Comparison of ENCODE assay signal across 19 mouse cellular contexts in the genomic region with DNA sequence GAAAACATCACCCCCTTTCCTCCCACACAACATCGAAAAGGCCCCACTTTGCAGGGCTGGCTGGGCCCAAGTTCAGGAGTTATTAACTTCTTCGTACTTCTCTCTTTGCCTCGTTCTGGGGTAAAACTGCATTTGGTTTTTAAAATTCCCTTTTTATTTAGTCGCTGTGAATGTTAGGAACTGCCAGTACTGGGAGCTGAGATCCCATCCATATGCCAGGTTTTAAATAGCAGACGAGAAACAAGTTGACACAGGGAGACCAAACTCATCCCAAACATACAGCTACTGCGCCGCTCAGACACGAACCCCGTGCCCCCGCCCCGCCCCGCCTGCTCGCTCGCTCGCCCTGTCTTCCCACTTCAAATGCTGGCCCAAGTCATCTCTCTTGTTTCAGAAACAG.
DNase-seq lines count a peak whose midpoint lies in the region; ATAC-seq and TF ChIP-seq lines count a peak whose summit lies in the region.
"Had no signal": no experiment of that assay in that cellular context is flagged by ENCODE, and none has a peak within 500 bp of the region (broad histone marks: within the 10 kb centered on the region; RNA-seq: fewer than 3 reads in every experiment).

No protein-coding gene starts in this region.

- no peak overlapping the region for H3K4me3 ChIP-seq in forebrain, postnatal 0 days (ENCODE audit: low read depth, low read length)
- no peak overlapping the region for H3K4me3 ChIP-seq in forebrain, embryonic 15.5 days
- H3K4me3 ChIP-seq: embryonic facial prominence, embryonic 12.5 days; heart, embryonic 15.5 days; hindbrain, embryonic 13.5 days had no signal

- no peak overlapping the region for H3K27ac ChIP-seq in forebrain, postnatal 0 days (ENCODE audit: low read depth, low read length)
- H3K27ac ChIP-seq in forebrain, embryonic 15.5 days (replicated peaks): no peak overlapping the region
- H3K27ac ChIP-seq: embryonic facial prominence, embryonic 12.5 days; heart, embryonic 15.5 days; hindbrain, embryonic 13.5 days; hindbrain, postnatal 0 days had no signal

- peak; percentile 83 for ATAC-seq in forebrain, postnatal 0 days
- no peak for ATAC-seq in forebrain, embryonic 15.5 days (replicated peaks)
- ATAC-seq: hindbrain, postnatal 0 days had no signal

- TF ChIP-seq CTCF in forebrain, postnatal 0 days (IDR thresholded peaks at IDR 0.05; ENCODE audit: low read depth): no peak

- H3K9me3 ChIP-seq in forebrain, postnatal 0 days (ENCODE audit: low read length): no peaks in the 10 kb centered on the region
- no peaks in the 10 kb centered on the region for H3K9me3 ChIP-seq in forebrain, embryonic 15.5 days
- H3K9me3 ChIP-seq: embryonic facial prominence, embryonic 12.5 days; heart, embryonic 15.5 days; hindbrain, embryonic 13.5 days had no signal

- H3K4me1 ChIP-seq in forebrain, postnatal 0 days (ENCODE audit: insufficient read depth): peaks cover 14% of the 10 kb centered on the region
- H3K4me1 ChIP-seq in forebrain, embryonic 15.5 days: peaks cover 23% of the 10 kb centered on the region
- H3K4me1 ChIP-seq: heart, embryonic 15.5 days had no signal

- no peak overlapping the region for H3K4me2 ChIP-seq in forebrain, postnatal 0 days (ENCODE audit: low read depth)
- no peak overlapping the region for H3K4me2 ChIP-seq in forebrain, embryonic 15.5 days (replicated peaks)
- H3K4me2 ChIP-seq: embryonic facial prominence, embryonic 12.5 days; heart, embryonic 11.5 days; heart, embryonic 15.5 days; hindbrain, embryonic 13.5 days had no signal

- WGBS in forebrain, postnatal 0 days: 56% methylated on average over 15 of the region's 15 CpGs
- 66% methylated on average over 15 of the region's 15 CpGs for WGBS in forebrain, embryonic 15.5 days

- intact Hi-C loops in left cerebral cortex, postnatal 25 days (cut with DNase I): loop anchor here (1.0 to 2.0 kb wide), 2 partner anchors 56 to 376 kb away; no protein-coding TSS in a partner anchor

- peak; percentile 54 for DNase-seq in forebrain, postnatal 0 days
- peak; percentile 10 to 75 for DNase-seq in layer of hippocampus, adult 18-20 months (ENCODE audit: low spot score in 2 of 2)
- DNase-seq in layer of hippocampus, postnatal 36 days: no peak
- DNase-seq in left cerebral cortex, postnatal 25 days (ENCODE audit: low spot score in 2 of 2): peak; percentile 27 to 78
- DNase-seq in left cerebral cortex, adult 11 months (ENCODE audit: low spot score): no peak
- DNase-seq in telencephalon, adult 2 months (ENCODE audit: low read depth, low spot score): peak; percentile 69
- DNase-seq: adrenal gland, postnatal 10 days; cerebellum, adult 11-12 months; cerebellum, adult 9-10 months; cerebellum, postnatal 25 days; gastrocnemius, postnatal 36 days; heart, adult 18-20 months; heart, postnatal 14 days had no signal

- H3K27me3 ChIP-seq in forebrain, postnatal 0 days (ENCODE audit: insufficient read depth, low read length): no peaks in the 10 kb centered on the region
- peaks cover 6% of the 10 kb centered on the region; the same call in 1 of the 2 replicates for H3K27me3 ChIP-seq in forebrain, embryonic 15.5 days

- H3K9ac ChIP-seq in forebrain, postnatal 0 days: no peak overlapping the region
- no peak overlapping the region for H3K9ac ChIP-seq in forebrain, embryonic 15.5 days (replicated peaks)
- H3K9ac ChIP-seq: embryonic facial prominence, embryonic 12.5 days; heart, embryonic 15.5 days; hindbrain, embryonic 13.5 days had no signal

- no peaks in the 10 kb centered on the region for H3K36me3 ChIP-seq in forebrain, postnatal 0 days (ENCODE audit: insufficient read depth)
- H3K36me3 ChIP-seq in forebrain, embryonic 15.5 days: no peaks in the 10 kb centered on the region
- H3K36me3 ChIP-seq: embryonic facial prominence, embryonic 12.5 days; heart, embryonic 15.5 days; hindbrain, embryonic 13.5 days had no signal

Comparison
In these comparisons a context has a peak if more than half of its experiments do, and no peak if none do; other contexts are left out.
1. DNase-seq: peak in forebrain, postnatal 0 days (single experiment), layer of hippocampus, adult 18-20 months (2 of 2), left cerebral cortex, postnatal 25 days (2 of 2) and telencephalon, adult 2 months (single experiment); none in layer of hippocampus, postnatal 36 days (0 of 2) and left cerebral cortex, adult 11 months (single experiment).